Mouse (Mus musculus) kidney, adult 2 months (tissue): ENCODE data around the gene Cd180.

Source experiments
- CTCF ChIP-seq: fragments of 200-500 bp; conservative IDR thresholded peaks from 2 replicates; pipeline ENCODE4 v1.5.1; 2011; ENCODE audit warnings: low read depth, mild to moderate bottlenecking, control low read depth, low read length, moderate library complexity, mixed read lengths; ENCODE audit not compliant: insufficient read depth, insufficient read length
- POLR2A ChIP-seq: fragments of 200-500 bp; IDR thresholded peaks from one replicate; pipeline ENCODE4 v1.6.1; 2011; ENCODE audit warnings: low read depth, low read length, control low read depth

DNA sequence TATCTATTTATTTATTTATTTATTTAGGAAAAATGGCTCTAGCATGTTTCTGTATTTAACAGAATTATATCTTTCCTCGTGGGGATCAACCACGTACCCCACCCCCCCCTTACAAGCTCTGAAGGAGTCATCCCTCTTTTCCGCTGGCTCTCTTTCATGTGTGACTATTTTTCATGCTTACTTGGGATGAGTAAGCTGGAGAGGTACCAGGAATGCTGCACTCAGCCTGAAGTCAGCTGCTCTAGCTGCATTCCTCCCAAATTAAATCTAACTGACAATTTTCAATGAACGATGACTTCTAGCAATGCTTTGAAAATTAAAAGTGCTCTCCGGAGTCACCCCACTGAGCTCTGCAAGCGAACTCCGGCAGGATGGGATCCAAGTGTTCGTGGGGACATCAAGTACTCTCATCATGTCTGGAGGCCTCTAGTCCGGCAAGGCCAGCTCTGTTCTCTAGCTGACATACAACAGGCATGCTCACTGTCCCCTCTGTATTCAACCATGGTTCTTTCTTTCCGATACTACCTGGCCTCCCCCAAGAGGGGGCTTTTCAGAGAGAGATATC, 93.4 kb downstream of the Cd180 start:
- TF ChIP-seq CTCF (no peak), POLR2A (no peak)
